Mouse (Mus musculus) NIH3T3 (cell line): ENCODE results near the gene Mdh2.

Source experiments
- DNase-seq: peaks from one replicate; pipeline ENCODE4 v3.0.0-alpha.2; 2012; ENCODE audit warnings: low read depth

The Mdh2 gene

DNA sequence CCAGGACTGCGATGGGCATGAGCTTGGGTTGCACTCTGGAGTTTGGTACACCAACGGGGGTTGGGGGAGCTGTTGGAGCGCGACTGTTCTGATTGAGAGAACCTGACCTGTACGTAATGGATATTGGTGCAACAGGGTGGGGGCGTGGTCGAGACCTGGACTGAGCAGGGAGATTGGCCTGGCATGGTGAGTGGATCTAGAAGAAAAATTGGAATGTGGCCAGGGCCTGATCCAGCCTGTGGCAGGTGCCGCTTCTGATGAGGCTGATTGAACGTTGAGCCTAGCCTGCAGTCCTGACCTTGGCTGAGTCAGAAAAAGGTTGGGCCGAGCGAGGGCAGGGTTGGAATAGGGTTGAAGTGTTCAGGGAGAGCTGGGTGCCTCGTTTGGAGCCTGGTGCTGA is 57.7 kb downstream of the Mdh2 start:
- no peak for DNase-seq
